Mouse (Mus musculus): Measurements from ENCODE around the gene Ipo13.

DNA sequence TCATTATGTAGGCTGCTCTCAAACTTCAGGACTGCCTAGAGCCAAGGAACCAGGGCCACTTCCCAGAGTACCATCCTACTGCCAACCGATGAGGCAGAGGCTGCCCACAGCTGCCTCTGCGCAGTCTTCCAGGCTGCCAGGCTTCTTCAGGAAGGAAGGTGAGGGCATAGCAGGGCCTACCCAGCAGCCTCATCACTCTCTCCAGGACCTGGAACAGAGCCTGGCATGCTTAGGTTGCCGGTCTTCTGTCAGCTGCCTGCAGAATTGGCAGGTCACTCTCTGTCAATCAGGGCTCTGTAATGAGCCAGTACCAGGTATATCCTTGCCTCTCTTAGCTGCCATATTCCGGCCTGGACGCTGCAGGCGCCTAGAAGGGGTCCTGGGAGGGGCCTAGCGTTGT, 64.6 kb downstream of the Ipo13 start:
- TF ChIP-seq CTCF (IDR thresholded peaks at IDR 0.05; ENCODE audit: low read depth): no peak
- TF ChIP-seq EP300 (IDR thresholded peaks at IDR 0.05; ENCODE audit: low read depth): no peak

All from heart, postnatal 0 days (tissue).